Mouse (Mus musculus): ENCODE measurements around the gene Rin1. TPM values are rescaled to one million over a fixed set of nuclear protein-coding genes. Genes with fewer than 3 reads are reported as not detected.

Rin1 gene
- total and polyA plus RNA-seq, 2 experiments from 2014 or later: 1.3 to 3.1 TPM

GRCm38 (mm10) chr19:5038709-5039156 is 11.5 kb upstream of the Rin1 start, which contains the start of the genes B4gat1 and AC124502.3:
Gene B4gat1, plus strand, starts transcription at chr19:5038826.
Gene AC124502.3, plus strand, starts transcription at chr19:5038891.
- peak within 1 kb of the TSS; percentile 63 for H3K4me3 ChIP-seq (ENCODE audit: low read depth, low read length)
- no peaks in the 10 kb centered on the region for H3K27me3 ChIP-seq (ENCODE audit: control insufficient read depth, insufficient read depth, low read length)
- DNase-seq (ENCODE audit: low spot score) (peak; percentile 91), ATAC-seq (ENCODE audit: insufficient read depth, low read depth) (peak; percentile 88)
- H3K4me1 ChIP-seq (ENCODE audit: control insufficient read depth, insufficient read depth): peaks cover 22% of the 10 kb centered on the region
- peak within 1 kb of the TSS; percentile 40 for H3K27ac ChIP-seq (ENCODE audit: low read depth)
- H3K9me3 ChIP-seq (replicated peaks; ENCODE audit: control insufficient read depth, low read length): no peaks in the 10 kb centered on the region
- H3K4me2 ChIP-seq (ENCODE audit: low read depth, low read length): peak within 1 kb of the TSS; percentile 95
- peak within 1 kb of the TSS; percentile 70 for H3K9ac ChIP-seq (replicated peaks; ENCODE audit: low read depth, low read length)
- under 1% methylated on average over 39 of the region's 44 CpGs for WGBS
- peak; percentile 47; the same call in 1 of the 2 replicates for TF ChIP-seq CTCF (IDR thresholded peaks at IDR 0.05; ENCODE audit: low read depth)
- TF ChIP-seq EP300 (IDR thresholded peaks at IDR 0.05; ENCODE audit: low read depth): no peak
- no peaks in the 10 kb centered on the region for H3K36me3 ChIP-seq (replicated peaks; ENCODE audit: control insufficient read depth, insufficient read depth, low read length)

- Histone ChIP-seq H3K27ac (ENCODE audit: low read depth) (peak overlapping the region; percentile 40; the same call in 1 of the 2 replicates), H3K9me3 (replicated peaks; ENCODE audit: control insufficient read depth, low read length) (no peaks in the 10 kb centered on the region), H3K4me2 (ENCODE audit: low read depth, low read length) (peak overlapping the region; percentile 95), H3K36me3 (replicated peaks; ENCODE audit: control insufficient read depth, insufficient read depth, low read length) (no peaks in the 10 kb centered on the region), H3K9ac (replicated peaks; ENCODE audit: low read depth, low read length) (peak overlapping the region; percentile 70), H3K4me3 (ENCODE audit: low read depth, low read length) (peak overlapping the region; percentile 63), H3K4me1 (ENCODE audit: control insufficient read depth, insufficient read depth) (peaks cover 22% of the 10 kb centered on the region), H3K27me3 (ENCODE audit: control insufficient read depth, insufficient read depth, low read length) (no peaks in the 10 kb centered on the region)
- TF ChIP-seq CTCF (IDR thresholded peaks at IDR 0.05; ENCODE audit: low read depth) (no peak), EP300 (IDR thresholded peaks at IDR 0.05; ENCODE audit: low read depth) (no peak)
- 0 out of 2 replicates have a peak, but pooled peaks have one; percentile 10 for ATAC-seq (ENCODE audit: insufficient read depth, low read depth)
- WGBS: 14% methylated on average over 41 of the region's 41 CpGs
- no peak for DNase-seq (ENCODE audit: low spot score)
These were observed 10.8 kb upstream of the Rin1 start for GRCm38 (mm10) chr19:5039301-5040114.

- DNase-seq (ENCODE audit: low spot score): peak; percentile 93
- H3K36me3 ChIP-seq (replicated peaks; ENCODE audit: control insufficient read depth, insufficient read depth, low read length): peaks cover 6% of the 10 kb centered on the region
- H3K4me3 ChIP-seq (ENCODE audit: low read depth, low read length): peak within 1 kb of the TSS; percentile 63
- no peaks in the 10 kb centered on the region for H3K27me3 ChIP-seq (ENCODE audit: control insufficient read depth, insufficient read depth, low read length)
- H3K27ac ChIP-seq (ENCODE audit: low read depth): peak within 1 kb of the TSS; percentile 61
- WGBS: 3% methylated on average over 40 of the region's 40 CpGs
- H3K9me3 ChIP-seq (replicated peaks; ENCODE audit: control insufficient read depth, low read length): no peaks in the 10 kb centered on the region
- peak within 1 kb of the TSS; percentile 80 for H3K9ac ChIP-seq (replicated peaks; ENCODE audit: low read depth, low read length)
- ATAC-seq (ENCODE audit: insufficient read depth, low read depth): peak; percentile 86
- H3K4me2 ChIP-seq (ENCODE audit: low read depth, low read length): peak within 1 kb of the TSS; percentile 95
- peaks cover 22% of the 10 kb centered on the region for H3K4me1 ChIP-seq (ENCODE audit: control insufficient read depth, insufficient read depth)
- TF ChIP-seq EP300 (IDR thresholded peaks at IDR 0.05; ENCODE audit: low read depth) (no peak), CTCF (IDR thresholded peaks at IDR 0.05; ENCODE audit: low read depth) (no peak)
These were observed 9.3 kb upstream of the Rin1 start, which contains the start of gene Brms1 for GRCm38 (mm10) chr19:5040862-5041523. Gene Brms1, plus strand, starts transcription at chr19:5041354.

- Histone ChIP-seq H3K4me3 (ENCODE audit: low read depth, low read length) (peak overlapping the region; percentile 63), H3K36me3 (replicated peaks; ENCODE audit: control insufficient read depth, insufficient read depth, low read length) (peaks cover 12% of the 10 kb centered on the region), H3K27me3 (ENCODE audit: control insufficient read depth, insufficient read depth, low read length) (no peaks in the 10 kb centered on the region), H3K27ac (ENCODE audit: low read depth) (peak overlapping the region; percentile 61), H3K4me2 (ENCODE audit: low read depth, low read length) (peak overlapping the region; percentile 95), H3K9me3 (replicated peaks; ENCODE audit: control insufficient read depth, low read length) (no peaks in the 10 kb centered on the region), H3K4me1 (ENCODE audit: control insufficient read depth, insufficient read depth) (peaks cover 22% of the 10 kb centered on the region), H3K9ac (replicated peaks; ENCODE audit: low read depth, low read length) (peak overlapping the region; percentile 80)
- 1% methylated on average over 16 of the region's 16 CpGs for WGBS
- no peak for ATAC-seq (ENCODE audit: insufficient read depth, low read depth)
- no peak for DNase-seq (ENCODE audit: low spot score)
- TF ChIP-seq CTCF (IDR thresholded peaks at IDR 0.05; ENCODE audit: low read depth) (no peak), EP300 (IDR thresholded peaks at IDR 0.05; ENCODE audit: low read depth) (no peak)
These were observed 8.7 kb upstream of the Rin1 start for GRCm38 (mm10) chr19:5041588-5041987.

- peaks cover 44% of the 10 kb centered on the region for H3K36me3 ChIP-seq (replicated peaks; ENCODE audit: control insufficient read depth, insufficient read depth, low read length)
- H3K4me3 ChIP-seq (ENCODE audit: low read depth, low read length): no peak overlapping the region
- H3K4me2 ChIP-seq (ENCODE audit: low read depth, low read length): no peak overlapping the region
- no peak overlapping the region for H3K9ac ChIP-seq (replicated peaks; ENCODE audit: low read depth, low read length)
- DNase-seq (ENCODE audit: low spot score) (no peak), ATAC-seq (ENCODE audit: insufficient read depth, low read depth) (no peak)
- no peak overlapping the region for H3K27ac ChIP-seq (ENCODE audit: low read depth)
- H3K9me3 ChIP-seq (replicated peaks; ENCODE audit: control insufficient read depth, low read length): no peaks in the 10 kb centered on the region
- no peaks in the 10 kb centered on the region for H3K27me3 ChIP-seq (ENCODE audit: control insufficient read depth, insufficient read depth, low read length)
- H3K4me1 ChIP-seq (ENCODE audit: control insufficient read depth, insufficient read depth): peaks cover 6% of the 10 kb centered on the region
- TF ChIP-seq CTCF (IDR thresholded peaks at IDR 0.05; ENCODE audit: low read depth): no peak
- no peak for TF ChIP-seq EP300 (IDR thresholded peaks at IDR 0.05; ENCODE audit: low read depth)
- 56% methylated on average over 4 of the region's 4 CpGs for WGBS
These were observed 4.8 kb upstream of the Rin1 start for GRCm38 (mm10) chr19:5045531-5045930.
